Mouse (Mus musculus) left cerebral cortex, adult 6 months (tissue): ENCODE measurements around the gene Cntnap3. TPM values are rescaled to one million over a fixed set of nuclear protein-coding genes. Genes with fewer than 3 reads are reported as not detected.

ENCODE experiments used
- long read RNA-seq, 2 experiments: library from polyadenylated mRNA; unstranded; transcript quantifications; one replicate each; pipeline ENCODE4 v2.0.0; 2019 to 2020
- polyA plus RNA-seq: library from polyadenylated mRNA; unstranded; fragments of <200 nt; fragmentation: Nextera tagmentation; gene quantifications from 2 replicates; pipeline ENCODE4 v1.2.3, GENCODE M21; 2021

Gene Cntnap3
- 0.90 and 1.2 TPM in 2 replicates for polyA plus RNA-seq
- long read RNA-seq, experiment 1, full-length matches to known transcripts, result 4 of 23 reads
- long read RNA-seq, experiment 1, partial matches to known transcripts, result 17 of 23 reads
- long read RNA-seq, experiment 1, other reads (novel, unspliced or antisense), result 2 of 23 reads
- long read RNA-seq, experiment 2, full-length matches to known transcripts, result 1 of 5 reads
- long read RNA-seq, experiment 2, partial matches to known transcripts, result 1 of 5 reads
- long read RNA-seq, experiment 2, other reads (novel, unspliced or antisense), result 3 of 5 reads

GRCm38 (mm10) chr13:64903585-64904208 lies at the start of gene Cntnap3:
Gene Cntnap3 (minus strand): TSS chr13:64903955.

GRCm38 (mm10) chr13:64917191-64917590 lies 13.4 kb upstream of the Cntnap3 start, which contains the start of gene Spata31:
Gene Spata31 (plus strand): TSS chr13:64917406.

Other genes starting within 250 kb of the Cntnap3 start
- gene Spata31, start 13.5 kb upstream of the Cntnap3 start, polyA plus RNA-seq, result not detected in 2 replicates
- gene Spata31d1c, start 129.1 kb upstream of the Cntnap3 start, polyA plus RNA-seq, result not detected in 2 replicates
- not detected in 2 replicates for gene Prss47, start 148.8 kb upstream of the Cntnap3 start, polyA plus RNA-seq
- gene Mfsd14b, start 209.0 kb upstream of the Cntnap3 start, polyA plus RNA-seq, result 33.1 and 40.2 TPM in 2 replicates
- not detected in 2 replicates for gene Olfr465-ps1, start 234.1 kb upstream of the Cntnap3 start, polyA plus RNA-seq
- not detected in 2 replicates for gene Olfr466, start 246.3 kb upstream of the Cntnap3 start, polyA plus RNA-seq